Mouse (Mus musculus) urinary bladder, adult 18-20 months (tissue): Measurements from ENCODE around the gene Coq10a.

Experiments
- DNase-seq, 2 experiments: peaks; one replicate each; pipeline ENCODE4 v3.0.0; 2022; ENCODE audit warnings: low spot score in 2 of 2, mixed read lengths in 2 of 2

Gene Coq10a

GRCm38 (mm10) chr10:128368402-128369217 is at the start of gene Coq10a:
Coq10a (minus strand) TSS chr10:128368997.
- DNase-seq, result peak; percentile 84

DNA sequence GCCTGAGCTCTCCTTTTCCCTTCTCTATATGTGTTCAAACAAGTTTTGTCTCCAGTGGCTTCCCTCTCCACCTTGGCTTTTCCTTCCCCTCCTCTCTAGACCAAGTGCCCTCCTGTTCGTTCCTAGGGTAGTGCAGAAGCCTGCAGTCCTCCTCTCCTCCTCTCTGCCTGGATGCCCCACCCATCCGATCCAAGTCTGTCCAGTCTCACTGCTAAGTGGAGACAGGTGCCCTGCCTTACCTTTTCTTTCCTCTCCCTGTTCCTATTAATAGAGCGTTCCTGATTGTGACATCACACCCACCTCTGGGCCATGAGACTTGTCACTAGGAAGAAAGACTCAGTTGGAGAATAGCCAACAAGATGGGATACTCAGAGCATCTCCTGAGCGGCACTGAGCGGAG is 46.1 kb upstream of the Coq10a start:
- DNase-seq, result no peak

- no peak for DNase-seq
Measured at GRCm38 (mm10) chr10:128413076-128413475, 44.3 kb upstream of the Coq10a start.

- no peak for DNase-seq
Measured at GRCm38 (mm10) chr10:128412558-128412957, 43.8 kb upstream of the Coq10a start.

DNA sequence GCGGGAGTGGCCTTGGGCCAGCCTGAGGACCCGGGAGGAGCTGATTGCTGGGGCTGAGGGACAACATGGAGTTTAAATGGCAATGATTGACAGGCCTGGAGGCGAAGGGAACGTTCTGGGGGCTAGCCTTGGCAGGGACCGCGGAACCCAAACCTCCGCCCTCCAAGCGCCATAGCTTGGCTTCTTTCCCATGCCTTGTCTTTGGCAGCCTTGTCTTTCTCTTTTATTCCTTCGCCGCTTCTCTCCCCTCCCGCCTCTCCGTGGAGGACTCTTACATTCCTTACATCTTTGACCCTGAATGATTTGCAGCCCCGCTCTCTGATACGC is 43.2 kb upstream of the Coq10a start:
- DNase-seq, result no peak

- DNase-seq, result peak; percentile 94 to 97
Measured at GRCm38 (mm10) chr10:128411211-128412054, 42.6 kb upstream of the Coq10a start, which contains the start of the genes Nabp2 and Rnf41. Nabp2 (minus strand) TSS chr10:128411492. Rnf41 (plus strand) TSS chr10:128411657.

DNA sequence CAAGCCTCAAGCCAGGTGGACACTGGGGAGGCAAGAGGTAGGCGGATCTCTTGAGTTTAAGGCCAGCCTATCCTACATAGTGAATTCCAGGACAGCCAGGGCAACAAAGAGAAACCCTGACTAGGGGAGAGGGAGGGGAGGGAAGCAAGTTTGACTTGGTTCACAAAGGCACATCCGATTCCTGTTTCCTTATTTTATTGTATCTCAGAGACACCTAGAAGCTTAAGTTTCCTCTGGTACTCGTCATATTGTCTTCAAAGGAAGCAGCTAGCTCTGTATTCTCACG is 41.7 kb upstream of the Coq10a start:
- DNase-seq, result no peak

DNA sequence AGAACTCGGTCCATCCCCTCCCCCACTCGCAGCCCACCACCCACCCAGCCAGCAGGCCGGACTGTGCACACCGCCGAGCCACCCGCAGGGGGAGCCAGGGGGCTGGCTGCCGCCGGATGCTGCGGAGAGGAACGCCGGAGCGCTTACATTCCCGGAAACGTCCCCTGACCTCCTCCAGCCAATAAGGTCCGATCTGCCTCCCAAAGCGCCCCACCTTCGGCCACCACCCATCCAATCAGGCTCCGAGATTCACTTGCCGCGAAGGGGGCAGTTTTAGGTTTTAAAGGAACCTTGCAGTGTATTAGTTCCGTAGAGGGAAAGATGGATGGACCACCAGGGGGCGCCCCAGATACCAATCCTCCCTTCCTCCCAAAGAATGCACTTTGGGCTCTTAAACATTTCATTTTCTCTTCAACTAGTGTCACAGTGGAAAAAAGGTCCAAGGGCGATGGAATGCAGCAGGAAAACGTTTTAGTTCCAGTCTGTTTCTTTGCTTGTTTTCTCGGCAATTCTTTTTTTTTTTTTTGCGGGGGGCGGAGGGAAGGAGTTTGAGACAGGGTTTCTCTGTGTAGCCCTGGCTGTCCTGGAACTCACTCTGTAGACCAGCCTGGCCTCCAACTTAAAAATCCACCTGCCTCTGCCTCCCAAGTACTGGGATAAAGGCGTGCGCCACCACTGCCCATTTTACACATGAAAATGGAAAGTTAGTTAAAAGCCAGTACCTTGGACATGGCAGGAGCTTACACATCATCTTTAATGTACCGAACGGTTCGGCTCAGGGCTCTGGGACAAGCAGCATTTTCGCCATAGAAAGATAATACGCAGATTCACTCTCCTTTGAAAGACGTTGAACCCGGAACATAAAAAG is 41.1 kb upstream of the Coq10a start:
- peak; percentile 90 to 95 for DNase-seq

DNA sequence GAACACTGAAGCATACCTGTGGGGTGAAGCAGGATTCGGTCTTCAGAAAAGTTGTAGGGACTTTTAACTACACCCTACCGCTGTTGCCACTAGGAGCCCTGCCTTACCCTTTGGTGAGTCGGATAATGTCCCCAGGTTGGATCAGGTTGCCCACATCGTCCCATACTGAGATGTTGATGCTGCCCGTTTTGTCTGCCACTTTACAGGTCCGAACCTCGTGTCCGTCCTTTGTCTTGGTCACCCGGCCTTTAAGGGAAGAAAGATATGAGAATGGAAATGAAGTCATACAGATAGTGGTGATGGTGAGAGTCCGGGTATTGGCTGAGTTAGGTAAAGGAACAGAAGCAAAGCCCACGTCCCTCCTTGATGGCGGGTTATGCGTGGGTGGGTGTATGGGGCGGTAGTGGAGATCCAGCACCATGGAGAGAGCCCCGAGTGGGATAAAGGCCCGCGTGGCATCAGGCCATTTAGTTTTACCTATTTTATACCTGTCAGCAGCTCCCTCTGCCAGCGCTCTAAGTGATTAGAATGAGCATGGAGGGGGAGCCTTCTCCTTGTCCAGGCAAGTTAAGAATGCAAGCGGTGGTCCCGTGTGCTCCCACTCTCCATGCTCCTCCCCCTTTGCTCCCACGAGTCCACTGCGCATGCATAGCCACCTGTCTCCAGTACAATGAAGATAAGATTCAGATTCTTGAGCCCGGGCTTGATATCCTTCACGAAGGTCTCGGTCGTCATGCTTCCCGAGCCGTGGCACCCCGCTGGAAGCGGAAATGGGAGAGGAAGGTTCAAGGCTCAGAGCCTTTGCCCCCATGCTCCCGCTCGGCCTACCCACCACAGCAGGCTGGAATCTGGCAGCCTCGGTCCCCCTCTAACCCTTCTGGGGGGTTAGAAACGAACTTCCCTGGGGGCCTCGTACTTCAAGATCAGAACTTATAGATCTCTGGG is 40.1 kb upstream of the Coq10a start:
- DNase-seq, result no peak

GRCm38 (mm10) chr10:128403931-128404330 is 35.1 kb upstream of the Coq10a start:
- no peak for DNase-seq

DNA sequence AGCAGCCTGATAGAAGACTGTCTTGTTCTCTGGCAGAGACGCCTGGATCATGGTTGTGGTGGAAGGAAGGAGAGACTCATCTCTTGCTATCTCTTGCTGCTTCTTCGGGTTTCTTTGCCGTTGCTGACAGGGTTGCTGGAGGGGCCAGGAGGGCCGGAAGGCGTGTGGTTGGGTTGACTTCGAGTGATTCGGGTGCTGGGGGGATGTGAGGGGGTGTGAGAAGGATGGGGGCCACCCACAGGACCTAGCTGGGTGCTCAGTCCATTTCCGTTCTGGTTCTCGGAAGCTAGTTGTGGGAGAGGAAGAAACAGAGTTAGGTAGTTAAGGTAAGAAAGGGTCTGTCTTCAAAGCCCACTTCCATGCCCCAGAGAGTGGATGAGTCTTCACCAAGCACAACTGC is 32.8 kb upstream of the Coq10a start:
- DNase-seq, result no peak

DNA sequence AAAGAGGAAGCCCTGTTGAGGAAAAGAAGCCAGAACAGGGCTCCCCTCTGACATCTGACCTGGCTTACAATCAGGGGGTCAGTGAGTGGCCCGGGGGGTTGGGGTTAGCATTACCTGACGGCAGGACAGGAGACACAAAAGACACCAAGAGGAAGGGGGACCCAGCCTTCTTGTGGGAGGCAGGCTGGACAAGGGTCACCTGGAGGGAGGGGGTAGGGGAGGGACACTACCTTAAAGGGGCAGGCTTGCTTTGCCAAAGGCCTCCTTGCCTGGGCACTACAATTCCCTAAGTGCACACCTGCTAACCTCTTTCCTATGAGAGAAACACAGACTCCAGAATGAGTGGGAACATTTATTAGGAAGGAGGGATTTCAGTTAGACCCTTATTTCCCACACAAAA is 32.3 kb upstream of the Coq10a start, which contains the start of gene Slc39a5:
Slc39a5 (minus strand) TSS at position 174 of the 400 bp plus-strand sequence.
- no peak for DNase-seq

- no peak for DNase-seq
Measured at GRCm38 (mm10) chr10:128400338-128400737, 31.5 kb upstream of the Coq10a start.

GRCm38 (mm10) chr10:128397466-128397865 is 28.7 kb upstream of the Coq10a start:
- no peak for DNase-seq

DNA sequence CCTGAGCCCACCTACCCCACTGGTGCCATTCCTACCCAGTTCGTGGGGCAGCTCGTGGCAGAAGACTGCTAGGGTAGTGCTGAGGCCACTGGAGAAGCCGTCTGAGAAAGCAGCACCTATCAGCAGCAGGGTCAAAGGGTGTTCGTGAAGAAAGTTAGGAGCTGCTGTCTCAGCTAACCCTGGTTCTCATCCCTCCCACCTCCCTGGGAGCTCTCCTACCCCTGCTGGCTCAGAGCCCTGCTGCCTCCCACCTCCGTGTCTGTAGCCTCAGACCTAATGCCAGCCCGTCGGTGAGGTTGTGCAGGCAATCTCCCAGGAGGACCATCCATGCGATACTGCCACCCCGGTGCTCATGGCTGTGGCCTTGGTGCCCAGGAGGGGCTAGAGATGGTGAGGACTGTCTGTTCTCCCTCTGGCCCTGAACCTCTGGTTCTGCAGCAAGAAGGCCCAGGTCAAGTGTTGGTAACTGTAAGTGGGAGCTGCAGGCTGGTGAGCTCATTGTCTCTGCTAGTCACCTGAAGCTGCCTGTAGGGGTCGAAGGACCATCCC is 28.0 kb upstream of the Coq10a start:
- no peak for DNase-seq

DNA sequence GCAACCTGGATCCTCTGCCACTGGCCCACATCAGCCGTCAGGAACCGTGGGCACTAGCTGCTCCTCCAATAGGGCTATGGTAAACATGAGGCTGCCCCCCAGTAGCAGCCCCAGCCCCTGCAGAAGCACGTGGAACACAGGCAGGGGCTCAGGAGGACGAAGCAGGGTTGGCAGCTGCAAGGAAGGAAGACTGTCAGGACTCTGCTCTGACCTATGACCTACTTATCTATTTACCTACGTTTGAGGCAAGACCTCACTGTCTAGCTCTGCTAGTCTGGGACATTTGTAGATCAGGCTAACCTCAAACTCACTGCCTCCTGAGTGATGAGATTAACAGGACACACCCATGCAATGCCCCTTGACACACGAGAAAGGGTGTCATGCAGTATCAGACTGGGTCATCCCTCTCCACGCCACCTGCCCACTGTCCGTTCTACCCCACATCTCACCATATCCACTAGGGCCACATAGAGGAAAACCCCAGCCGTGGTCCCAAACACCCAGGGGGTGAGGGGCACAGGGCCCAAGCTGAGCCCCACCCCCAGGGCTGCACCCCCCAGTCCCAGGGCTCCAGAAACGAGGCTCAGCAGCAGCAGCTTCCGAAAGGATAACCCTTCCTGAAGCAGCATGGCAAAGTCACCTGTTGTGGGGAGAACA is 27.3 kb upstream of the Coq10a start:
- no peak for DNase-seq

- no peak for DNase-seq
Measured at GRCm38 (mm10) chr10:128391850-128392249, 23.1 kb upstream of the Coq10a start.

DNA sequence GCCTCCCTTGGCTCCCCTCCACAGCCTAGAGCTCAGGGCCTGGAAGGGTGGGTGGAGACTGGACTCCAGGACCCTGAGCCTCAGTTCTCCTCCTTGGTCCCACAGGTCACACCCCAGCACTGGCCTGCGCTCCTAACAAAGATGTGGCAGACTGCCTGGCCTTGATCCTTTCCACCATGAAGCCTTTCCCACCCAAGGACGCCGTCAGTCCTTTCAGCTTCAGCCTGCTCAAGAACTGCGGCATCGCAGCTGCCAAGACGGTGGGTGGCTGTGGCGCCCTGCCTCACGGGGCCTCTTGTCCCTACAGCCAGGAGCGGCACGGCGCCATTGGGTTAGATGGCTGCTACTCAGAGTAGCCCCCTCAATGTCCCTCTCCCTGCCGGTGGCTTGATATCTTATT is 21.6 kb upstream of the Coq10a start:
- DNase-seq, result no peak

DNA sequence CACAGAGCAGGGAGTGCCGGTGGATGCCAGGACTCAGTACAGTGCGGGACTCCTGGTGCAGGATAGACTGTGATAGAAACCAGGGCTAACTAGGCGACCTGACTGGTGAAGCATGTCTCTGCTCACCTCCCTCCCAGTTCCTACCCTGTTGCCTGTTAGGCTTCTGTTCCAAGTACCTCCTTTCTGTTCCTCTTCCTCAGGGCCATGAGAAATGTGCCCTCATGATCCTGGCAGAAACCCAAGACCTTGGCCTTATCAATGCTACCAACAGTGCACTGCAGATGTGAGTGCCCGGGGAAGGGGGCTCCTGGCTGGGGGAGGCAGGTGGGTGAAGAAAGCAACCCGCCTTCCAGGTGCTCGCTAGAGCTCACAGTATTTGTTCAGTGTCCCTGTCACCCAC is 20.8 kb upstream of the Coq10a start:
- no peak for DNase-seq

DNA sequence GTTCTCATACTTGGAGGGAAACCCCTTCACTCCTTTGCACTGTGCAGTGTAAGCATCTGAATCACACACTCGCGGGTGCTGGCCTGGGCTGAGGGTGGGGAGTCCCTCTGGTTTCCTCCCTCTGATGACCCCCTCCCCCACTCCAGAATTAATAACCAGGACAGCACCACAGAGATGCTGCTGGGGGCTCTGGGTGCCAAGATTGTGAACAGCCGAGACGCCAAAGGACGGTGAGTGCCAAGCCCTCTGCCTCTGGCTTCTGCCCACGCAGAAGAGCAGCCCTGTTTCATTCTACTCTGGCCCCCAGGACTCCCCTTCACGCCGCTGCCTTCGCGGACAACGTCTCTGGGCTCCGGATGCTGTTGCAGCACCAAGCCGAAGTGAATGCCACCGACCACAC is 20.1 kb upstream of the Coq10a start:
- DNase-seq, result no peak
